Mouse (Mus musculus) gastrocnemius, postnatal 10 days (tissue): ENCODE data around the gene Ppfibp1. TPM values are rescaled to one million over a fixed set of nuclear protein-coding genes. Genes with fewer than 3 reads are reported as not detected.

Source experiments
- DNase-seq: peaks from one replicate; pipeline ENCODE4 v3.0.0; 2021; ENCODE audit warnings: mixed read lengths
- total RNA-seq, 2 experiments: library from RNA; stranded (reverse); gene quantifications; 2 replicates each; pipeline ENCODE4 v1.2.3; 2021

Ppfibp1 gene
- total RNA-seq, 2 experiments from 2014 or later, result 47.9 to 54.9 TPM

GRCm38 (mm10) chr6:146913489-146914198 lies 25.4 kb downstream of the Ppfibp1 start:
- DNase-seq, result no peak

DNA sequence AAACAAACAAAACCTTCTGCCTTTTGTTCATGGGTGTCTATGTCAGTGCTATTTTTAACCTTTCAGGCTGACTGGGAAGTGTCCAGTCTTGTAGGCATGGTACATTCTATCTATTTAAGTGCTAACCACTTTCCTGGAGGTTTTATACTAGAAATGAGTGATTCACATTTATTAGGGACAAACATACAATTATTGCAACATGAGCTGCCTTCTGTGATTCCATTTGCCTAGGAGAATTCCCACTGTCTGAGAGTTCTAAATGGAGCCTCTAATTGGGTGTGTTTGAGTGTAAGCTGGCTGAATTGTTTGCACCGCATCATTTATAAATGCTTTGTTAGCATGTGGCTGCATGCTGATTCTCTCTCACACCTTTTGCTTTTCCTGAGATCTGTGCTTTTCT lies 27.5 kb downstream of the Ppfibp1 start:
- DNase-seq, result no peak

GRCm38 (mm10) chr6:146917396-146917795 lies 29.1 kb downstream of the Ppfibp1 start:
- DNase-seq, result no peak

- DNase-seq, result no peak
Measured at GRCm38 (mm10) chr6:146918341-146918740, 30.1 kb downstream of the Ppfibp1 start.

- no peak for DNase-seq
Measured at GRCm38 (mm10) chr6:146926415-146926980, 38.2 kb downstream of the Ppfibp1 start.

GRCm38 (mm10) chr6:146928108-146928507 lies 39.8 kb downstream of the Ppfibp1 start:
- DNase-seq, result no peak

DNA sequence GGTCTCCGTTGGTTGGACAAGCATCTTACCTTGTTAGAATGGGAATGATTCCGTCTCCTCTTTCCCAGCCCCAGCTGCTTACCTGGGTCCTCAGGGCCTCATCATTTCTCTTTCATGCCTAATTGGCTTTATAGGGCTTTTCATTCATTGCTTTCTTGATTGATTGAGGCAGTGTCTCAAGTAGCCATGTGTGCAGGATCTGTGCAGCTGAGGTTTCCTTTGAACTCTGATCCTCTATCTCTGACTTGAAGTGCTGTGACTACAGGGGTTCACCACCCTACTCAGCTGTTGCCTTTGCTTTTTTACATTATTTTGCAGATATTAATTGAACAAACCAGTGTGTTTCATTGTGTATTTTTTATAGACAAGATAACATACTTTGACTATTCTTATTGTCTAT lies 40.7 kb downstream of the Ppfibp1 start:
- no peak for DNase-seq

GRCm38 (mm10) chr6:146933123-146933522 lies 44.8 kb downstream of the Ppfibp1 start:
- no peak for DNase-seq

- DNase-seq, result peak; percentile 23
Measured at GRCm38 (mm10) chr6:146935957-146936356, 47.7 kb downstream of the Ppfibp1 start.

GRCm38 (mm10) chr6:146939026-146939425 lies 50.7 kb downstream of the Ppfibp1 start:
- DNase-seq, result no peak

DNA sequence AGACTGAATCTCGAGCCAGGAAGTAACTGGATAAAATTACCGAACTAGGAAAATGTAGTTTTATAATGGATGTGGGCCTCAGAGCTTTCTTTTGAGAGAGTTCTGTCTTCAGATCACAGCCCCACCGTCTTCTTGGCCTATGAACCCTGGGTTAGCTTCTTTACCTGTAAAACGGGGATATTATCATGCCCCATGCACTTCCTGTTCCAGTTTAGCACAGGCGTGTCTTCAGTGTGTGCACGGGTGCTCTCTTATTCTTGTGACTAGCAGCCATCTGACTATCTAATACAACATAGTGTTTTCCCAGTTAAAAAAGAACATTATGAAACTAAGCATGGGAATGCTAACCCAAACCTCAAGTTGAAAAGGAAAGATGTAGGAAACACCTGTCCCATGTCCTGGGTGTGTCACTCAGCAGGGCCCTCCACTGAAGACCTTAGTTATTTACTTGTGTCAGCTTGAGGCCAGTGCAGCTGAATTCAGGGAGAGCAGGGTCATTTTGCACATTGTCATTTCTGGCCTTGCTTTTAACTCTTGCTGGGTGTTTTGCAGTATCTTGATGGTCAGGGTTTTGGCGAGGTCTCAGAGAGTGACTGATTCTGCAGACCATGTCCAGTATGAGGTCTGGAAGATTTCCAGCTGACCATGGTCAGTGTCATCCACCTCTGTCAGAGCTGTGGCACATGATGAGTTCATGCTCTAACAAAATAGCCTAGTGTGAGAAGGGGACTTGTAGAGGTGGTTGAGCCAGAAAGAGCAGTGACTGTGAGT lies 53.4 kb downstream of the Ppfibp1 start:
- no peak for DNase-seq

DNA sequence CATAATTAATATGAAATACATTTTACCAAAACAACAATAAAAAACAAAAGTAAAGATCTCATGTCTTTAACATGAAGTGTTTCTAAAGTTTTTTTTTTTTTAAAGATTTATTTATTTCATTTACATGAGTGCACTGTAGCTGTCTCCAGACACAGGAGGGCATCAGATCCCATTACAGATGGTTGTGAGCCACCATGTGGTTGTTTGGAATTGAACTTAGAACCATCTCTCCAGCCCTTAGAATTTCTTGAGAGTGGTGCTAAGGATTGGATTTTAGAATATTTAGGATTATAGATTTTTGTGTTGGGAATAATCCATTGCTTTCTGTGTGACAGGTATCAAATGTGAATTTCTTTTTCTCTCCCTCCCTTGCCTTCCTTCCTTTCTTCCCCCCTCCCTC lies 55.7 kb downstream of the Ppfibp1 start:
- no peak for DNase-seq

DNA sequence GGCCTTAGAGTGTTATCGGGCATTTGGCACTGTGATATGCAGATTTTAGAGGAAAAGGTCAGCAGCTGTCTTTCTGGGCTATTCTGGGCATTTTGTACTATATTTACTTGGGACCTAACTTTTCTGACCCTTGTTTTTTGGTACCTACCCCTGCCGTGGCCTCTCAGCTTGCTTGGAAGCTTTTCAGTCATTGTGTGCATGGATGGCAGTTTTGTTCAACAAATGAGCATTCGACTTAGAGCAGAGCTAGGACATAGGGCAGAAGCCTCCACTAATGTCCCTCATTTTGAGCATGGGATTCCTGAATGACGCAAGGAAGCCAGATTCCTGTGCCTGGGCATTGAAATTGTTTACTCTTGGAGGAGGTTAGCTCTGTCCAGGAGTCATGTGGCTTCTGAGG lies 56.5 kb downstream of the Ppfibp1 start:
- no peak for DNase-seq

DNA sequence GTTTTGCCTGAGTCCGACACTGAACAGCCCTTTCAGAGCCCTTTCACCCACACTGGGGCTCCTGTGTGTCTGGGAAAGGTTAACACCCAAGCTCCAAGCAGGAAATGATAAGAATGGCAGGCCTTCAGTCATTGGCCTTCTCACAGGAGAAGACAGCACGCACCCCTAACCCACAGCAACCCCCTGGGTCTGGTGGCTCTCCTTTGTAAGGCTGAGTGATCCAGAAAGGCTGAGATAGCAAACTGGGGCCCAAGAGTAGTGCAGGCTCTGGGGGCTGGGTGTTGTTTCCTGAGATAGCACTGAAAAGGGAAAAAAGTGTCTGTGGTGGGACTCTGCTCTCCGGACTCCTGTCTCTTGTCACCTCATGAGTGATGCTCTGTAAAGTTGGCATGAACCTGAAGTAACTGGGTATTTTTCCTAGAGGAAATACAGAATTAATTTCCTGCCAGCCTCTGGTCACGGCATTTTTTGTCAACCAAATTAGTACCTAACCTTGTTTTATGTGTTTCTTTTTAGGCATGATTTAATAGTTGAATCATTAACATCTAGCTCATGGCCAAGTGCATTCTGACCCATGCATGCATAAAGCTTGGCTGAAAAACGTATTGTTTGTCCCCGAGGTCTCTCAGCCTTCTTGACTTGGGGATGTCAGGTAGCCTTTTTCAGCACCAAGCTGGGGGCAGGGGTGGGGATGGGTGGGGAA lies 58.2 kb downstream of the Ppfibp1 start:
- DNase-seq, result no peak

GRCm38 (mm10) chr6:146947186-146947585 lies 58.9 kb downstream of the Ppfibp1 start:
- no peak for DNase-seq

DNA sequence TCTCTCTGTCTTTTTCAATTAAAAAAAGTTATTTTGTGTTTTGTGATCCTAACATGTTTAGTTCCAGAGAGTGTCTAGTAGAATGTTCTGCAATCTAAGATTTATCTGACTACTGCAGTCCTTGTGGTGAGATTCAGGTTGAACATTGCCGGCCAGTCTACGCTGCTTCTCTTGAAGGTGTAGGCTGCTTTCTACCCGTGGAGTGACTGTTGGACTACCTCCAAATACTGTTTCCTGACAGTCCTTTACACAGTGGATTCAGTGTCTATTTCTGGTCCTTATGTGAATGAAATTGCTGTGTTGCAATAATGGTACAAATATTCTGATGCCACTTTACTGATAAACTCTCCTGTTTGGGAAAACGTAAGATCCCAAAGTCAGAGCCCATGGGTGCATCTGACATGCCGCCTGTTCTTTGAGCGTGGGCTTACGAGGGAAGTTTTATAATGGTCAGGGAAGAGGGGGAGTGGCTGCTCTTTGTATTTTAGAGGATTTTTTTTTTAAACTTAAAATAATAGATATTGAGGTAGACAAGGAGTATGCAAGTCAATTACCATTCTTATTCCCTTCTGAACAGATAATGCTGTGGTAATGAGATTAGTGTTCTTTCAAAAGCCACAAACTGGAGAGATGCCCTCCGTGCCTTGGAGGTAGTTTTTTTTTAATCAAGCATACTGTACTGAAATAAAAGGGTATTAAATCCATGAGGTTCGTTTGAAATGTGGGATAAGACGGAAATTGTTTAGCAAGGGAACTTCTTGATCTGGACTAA lies 61.6 kb downstream of the Ppfibp1 start:
- no peak for DNase-seq

DNA sequence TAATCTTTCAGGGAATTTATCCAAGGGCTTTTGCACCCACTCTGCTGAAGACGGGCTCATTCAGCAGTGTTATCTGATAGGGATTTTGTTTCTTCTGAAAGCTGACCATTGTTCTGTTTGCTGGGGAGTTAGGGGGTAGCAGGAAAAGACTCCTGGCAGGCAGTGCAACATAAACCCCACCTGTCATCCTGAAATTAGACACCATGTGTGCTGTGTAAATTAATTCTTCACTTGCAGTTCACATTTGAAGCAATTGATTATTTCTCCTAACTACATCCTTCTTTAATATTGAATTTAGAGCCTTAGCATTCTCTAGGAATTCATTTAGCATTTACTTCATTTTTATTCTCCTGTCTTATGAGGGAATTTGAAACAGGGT lies 62.2 kb downstream of the Ppfibp1 start:
- no peak for DNase-seq

- DNase-seq, result no peak
Measured at GRCm38 (mm10) chr6:146954258-146954657, 66.0 kb downstream of the Ppfibp1 start, which contains the start of gene 1700034J05Rik. 1700034J05Rik (minus strand) TSS chr6:146954422.

DNA sequence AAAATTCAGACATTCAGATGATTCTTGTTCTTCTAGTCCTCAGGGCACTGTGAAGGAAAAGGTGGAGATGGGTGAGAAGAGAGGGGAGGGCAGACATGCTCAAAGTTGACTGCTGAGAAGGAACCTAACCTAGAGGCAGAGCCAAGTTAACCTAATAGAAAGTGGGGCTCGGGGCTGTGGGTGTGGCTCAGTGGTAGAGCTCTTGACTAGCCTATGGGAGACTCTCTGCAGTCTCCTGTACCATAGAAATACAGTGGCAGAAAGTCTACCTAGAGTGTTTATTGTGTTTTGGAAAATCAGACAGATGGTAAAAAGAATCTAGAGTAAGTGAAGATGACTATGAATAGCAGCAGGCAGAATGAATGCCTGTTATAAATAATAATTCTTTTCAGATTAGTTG lies 67.2 kb downstream of the Ppfibp1 start:
- no peak for DNase-seq

- DNase-seq, result no peak
Measured at GRCm38 (mm10) chr6:146955896-146956295, 67.6 kb downstream of the Ppfibp1 start.

GRCm38 (mm10) chr6:146956961-146957360 lies 68.7 kb downstream of the Ppfibp1 start:
- DNase-seq, result no peak

DNA sequence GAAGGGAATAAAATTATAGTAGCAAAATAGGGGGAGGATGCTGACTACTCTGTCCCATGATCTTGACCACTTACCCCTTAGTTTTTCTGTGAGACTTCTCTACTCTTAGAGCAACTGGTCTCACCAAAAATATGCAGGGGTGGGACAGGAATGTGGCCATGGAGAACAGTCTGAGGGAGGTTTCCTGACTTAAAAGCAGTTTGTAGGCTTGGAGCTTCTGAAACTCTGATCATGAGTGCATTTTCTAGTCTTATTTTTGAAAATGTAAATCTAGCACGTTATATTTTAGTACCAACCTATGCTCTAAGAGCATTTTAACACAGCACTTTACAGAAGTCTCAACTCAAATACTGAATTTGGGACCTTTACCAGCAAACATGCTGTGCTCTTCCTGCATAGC lies 70.4 kb downstream of the Ppfibp1 start:
- DNase-seq, result no peak
